Mouse (Mus musculus): ENCODE results near the gene Elmo2. TPM values are rescaled to one million over a fixed set of nuclear protein-coding genes. Genes with fewer than 3 reads are reported as not detected.

The Elmo2 gene
- total and polyA plus RNA-seq, 3 experiments: 17.4 to 27.6 TPM; not detected in 1

DNA sequence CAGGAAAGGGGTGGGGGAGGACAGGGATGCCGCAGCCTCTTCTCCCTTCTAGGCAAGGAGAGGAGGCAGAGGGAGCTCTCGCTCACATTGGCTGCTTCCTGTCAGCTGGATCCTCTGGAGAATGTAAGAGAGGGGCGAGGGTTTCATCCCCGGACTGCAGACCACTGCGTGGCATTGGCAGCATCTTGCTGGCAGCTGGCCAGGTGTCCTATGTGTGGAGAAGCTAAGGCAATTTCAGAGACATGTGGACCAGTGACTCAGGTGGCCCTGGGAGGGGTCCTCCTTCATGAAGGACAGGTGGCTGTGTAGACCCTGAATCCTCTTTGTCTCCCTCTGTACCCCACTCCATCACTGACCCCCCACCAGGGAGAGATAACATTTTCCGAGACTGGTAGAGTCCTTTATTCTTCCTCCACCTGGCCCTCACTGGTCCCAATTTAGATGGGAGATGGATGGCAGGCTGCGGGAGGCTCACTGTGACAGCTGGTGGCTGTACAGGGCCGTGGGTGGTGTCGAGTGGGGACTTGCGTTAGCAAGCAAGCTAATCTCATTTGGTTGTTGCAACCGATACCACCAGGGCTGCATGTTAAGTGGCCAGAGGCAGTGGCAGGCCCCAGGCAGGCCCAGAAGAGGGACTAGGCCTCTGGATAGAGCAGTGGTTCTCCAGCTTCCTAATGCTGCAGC is 69.0 kb downstream of the Elmo2 start:
- Histone ChIP-seq H3K9me3 (replicated peaks; ENCODE audit: insufficient read depth, low read length) (no peaks in the 10 kb centered on the region), H3K4me3 (ENCODE audit: control insufficient read depth in 1 of 2, insufficient read depth in 1 of 2, low read depth in 2 of 2, low read length in 2 of 2) (no peak overlapping the region), H3K79me2 (ENCODE audit: control insufficient read depth, insufficient read depth, low read length, poor library complexity) (no peaks in the 10 kb centered on the region), H3K27ac (ENCODE audit: control insufficient read depth, low read depth, low read length) (no peak overlapping the region), H3K27me3 (ENCODE audit: control insufficient read depth in 1 of 2, insufficient read depth in 2 of 2, low read length in 2 of 2) (no peaks in the 10 kb centered on the region), H3K36me3 (ENCODE audit: control insufficient read depth in 1 of 2, insufficient read depth in 2 of 2, low read length in 2 of 2) (no peaks in the 10 kb centered on the region), H3K9ac (ENCODE audit: control insufficient read depth, low read depth, low read length, poor library complexity, severe bottlenecking) (no peak overlapping the region), H3K4me1 (ENCODE audit: control insufficient read depth in 1 of 2, insufficient read depth in 2 of 2, low read length in 2 of 2) (no peaks in the 10 kb centered on the region)
- TF ChIP-seq USF2 (IDR thresholded peaks at IDR 0.05; ENCODE audit: borderline replicate concordance in 1 of 2, insufficient read depth in 1 of 2, low read depth in 1 of 2, low read length in 2 of 2) (no peak), SIN3A (IDR thresholded peaks at IDR 0.05; ENCODE audit: low read length) (no peak)
- DNase-seq (ENCODE audit: low read depth, low spot score): no peak

GRCm38 (mm10) chr2:165256213-165256612 is 70.1 kb downstream of the Elmo2 start:
- H3K36me3 ChIP-seq (ENCODE audit: control insufficient read depth in 1 of 2, insufficient read depth in 2 of 2, low read length in 2 of 2): no peaks in the 10 kb centered on the region

GRCm38 (mm10) chr2:165253867-165254266 is 72.4 kb downstream of the Elmo2 start:
- Histone ChIP-seq H3K79me2 (ENCODE audit: control insufficient read depth, insufficient read depth, low read length, poor library complexity) (no peaks in the 10 kb centered on the region), H3K4me3 (ENCODE audit: control insufficient read depth in 1 of 2, insufficient read depth in 1 of 2, low read depth in 2 of 2, low read length in 2 of 2) (no peak overlapping the region), H3K9me3 (replicated peaks; ENCODE audit: insufficient read depth, low read length) (no peaks in the 10 kb centered on the region), H3K27me3 (ENCODE audit: control insufficient read depth in 1 of 2, insufficient read depth in 2 of 2, low read length in 2 of 2) (no peaks in the 10 kb centered on the region), H3K4me1 (ENCODE audit: control insufficient read depth in 1 of 2, insufficient read depth in 2 of 2, low read length in 2 of 2) (peaks cover 0 to 16% of the 10 kb centered on the region in 2 experiments; a peak in 2 of 4 replicates), H3K9ac (ENCODE audit: control insufficient read depth, low read depth, low read length, poor library complexity, severe bottlenecking) (no peak overlapping the region), H3K27ac (ENCODE audit: control insufficient read depth, low read depth, low read length) (no peak overlapping the region), H3K36me3 (ENCODE audit: control insufficient read depth in 1 of 2, insufficient read depth in 2 of 2, low read length in 2 of 2) (peaks cover 0 to 5% of the 10 kb centered on the region in 2 experiments; a peak in 2 of 4 replicates)
- DNase-seq (ENCODE audit: low read depth, low spot score): no peak
- TF ChIP-seq E2F4 (IDR thresholded peaks at IDR 0.05; ENCODE audit: borderline replicate concordance, low read depth, low read length): no peak
- TF ChIP-seq UBTF (IDR thresholded peaks at IDR 0.05; ENCODE audit: borderline replicate concordance, insufficient read depth, low read depth, low read length): no peak
- TF ChIP-seq EP300 (IDR thresholded peaks at IDR 0.05; ENCODE audit: low read depth in 1 of 2, low read length in 2 of 2): no peak
- no peak for TF ChIP-seq USF2 (IDR thresholded peaks at IDR 0.05; ENCODE audit: borderline replicate concordance in 1 of 2, insufficient read depth in 1 of 2, low read depth in 1 of 2, low read length in 2 of 2)
- no peak for TF ChIP-seq MYC (IDR thresholded peaks at IDR 0.05; ENCODE audit: low read depth, low read length)
- no peak for TF ChIP-seq ELF1 (IDR thresholded peaks at IDR 0.05; ENCODE audit: low read depth, low read length)

More at GRCm38 (mm10) chr2:165256213-165256612, 70.1 kb downstream of the Elmo2 start:
- Histone ChIP-seq H3K27ac (ENCODE audit: control insufficient read depth, low read depth, low read length) (no peak overlapping the region), H3K4me3 (ENCODE audit: control insufficient read depth in 1 of 2, insufficient read depth in 1 of 2, low read depth in 2 of 2, low read length in 2 of 2) (no peak overlapping the region), H3K27me3 (ENCODE audit: control insufficient read depth in 1 of 2, insufficient read depth in 2 of 2, low read length in 2 of 2) (no peaks in the 10 kb centered on the region), H3K9me3 (replicated peaks; ENCODE audit: insufficient read depth, low read length) (no peaks in the 10 kb centered on the region), H3K79me2 (ENCODE audit: control insufficient read depth, insufficient read depth, low read length, poor library complexity) (no peaks in the 10 kb centered on the region), H3K4me1 (ENCODE audit: control insufficient read depth in 1 of 2, insufficient read depth in 2 of 2, low read length in 2 of 2) (no peaks in the 10 kb centered on the region), H3K9ac (ENCODE audit: control insufficient read depth, low read depth, low read length, poor library complexity, severe bottlenecking) (no peak overlapping the region)
- no peak for DNase-seq (ENCODE audit: low read depth, low spot score)
- no peak for TF ChIP-seq MAFK (IDR thresholded peaks at IDR 0.05; ENCODE audit: borderline replicate concordance, low read depth, low read length)
- no peak for TF ChIP-seq UBTF (IDR thresholded peaks at IDR 0.05; ENCODE audit: borderline replicate concordance, insufficient read depth, low read depth, low read length)
- TF ChIP-seq USF2 (IDR thresholded peaks at IDR 0.05; ENCODE audit: borderline replicate concordance in 1 of 2, insufficient read depth in 1 of 2, low read depth in 1 of 2, low read length in 2 of 2): no peak
- no peak for TF ChIP-seq NRF1 (IDR thresholded peaks at IDR 0.05; ENCODE audit: insufficient read depth, low read depth, low read length, poor library complexity, severe bottlenecking)

Measured in MEL (cell line).